Mouse (Mus musculus): ENCODE measurements around the gene Irf3. TPM values are rescaled to one million over a fixed set of nuclear protein-coding genes. Genes with fewer than 3 reads are reported as not detected.
"Not testable (repeated sequence)": the region's sequence is repeated elsewhere in the genome, so short reads cannot be mapped to it uniquely, and the experiment has no call there.

Gene Irf3
- total RNA-seq, 2 experiments from 2014 or later = 18.3 to 20.3 TPM

- intact Hi-C loops (cut with DNase I) = no loop called here
- no peak for DNase-seq
Observed at GRCm38 (mm10) chr7:45004546-45004945, 7.1 kb downstream of the Irf3 start.

DNA sequence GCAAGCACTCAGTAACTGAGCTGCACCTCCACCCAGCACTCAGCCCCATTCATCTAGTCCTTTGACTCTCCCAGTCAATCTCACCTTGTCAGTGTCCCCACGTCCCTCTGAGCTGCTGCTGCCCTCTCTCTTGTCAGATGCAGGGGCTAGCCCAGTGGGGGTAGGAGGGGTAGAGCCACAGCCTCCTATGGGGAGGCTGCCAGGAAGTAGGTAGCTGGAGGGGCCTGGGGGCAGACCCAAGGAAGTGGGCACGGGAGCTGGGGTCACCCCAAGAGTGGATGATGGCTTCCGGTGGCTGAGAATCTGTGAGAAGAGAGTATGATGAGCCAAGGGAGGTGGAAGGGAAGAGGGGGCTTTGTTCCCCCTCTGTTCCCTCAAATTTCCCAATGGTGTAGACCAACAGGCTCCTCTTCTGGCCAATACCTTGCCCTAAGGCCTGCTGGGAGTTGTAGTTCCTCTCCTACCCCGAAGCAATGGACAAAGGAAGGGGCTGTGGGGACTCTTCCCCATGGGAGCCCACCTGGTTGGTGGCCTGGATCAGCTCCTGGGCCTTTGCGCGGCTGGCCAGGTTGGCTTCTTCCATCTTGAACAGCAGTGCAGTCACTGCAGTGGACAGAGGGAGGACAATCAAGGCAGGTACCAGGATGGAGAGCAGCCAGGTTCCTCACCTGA lies 8.0 kb downstream of the Irf3 start:
- intact Hi-C loops (cut with DNase I) = no loop called here
- no peak for DNase-seq

- intact Hi-C loops (cut with DNase I) = no loop called here
- no peak for DNase-seq
Observed at GRCm38 (mm10) chr7:45006503-45006902, 9.1 kb downstream of the Irf3 start.

DNA sequence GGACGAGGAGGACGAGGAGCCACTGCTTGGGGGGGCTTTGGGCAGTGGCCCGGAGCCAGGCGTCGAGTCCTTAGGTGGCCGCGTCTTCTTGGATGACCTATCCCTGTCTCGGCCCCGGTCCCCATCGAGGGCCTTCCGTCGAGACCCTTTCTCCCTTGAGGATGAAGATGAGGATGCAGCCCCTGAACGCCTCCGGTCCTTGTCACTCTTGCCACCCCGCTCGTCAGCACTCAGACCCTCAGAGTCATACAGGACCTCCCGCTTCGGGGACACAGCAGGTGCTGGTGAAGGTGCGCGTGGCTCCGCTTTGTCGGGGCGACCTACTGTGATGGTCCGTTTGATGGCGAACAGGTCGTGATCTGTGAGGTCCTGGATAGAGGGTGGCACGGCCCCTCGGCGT lies 9.7 kb downstream of the Irf3 start:
- intact Hi-C loops (cut with DNase I) = no loop called here
- no peak for DNase-seq

- intact Hi-C loops (cut with DNase I) = no loop called here
- no peak for DNase-seq
Observed at GRCm38 (mm10) chr7:45007846-45008245, 10.4 kb downstream of the Irf3 start.

DNA sequence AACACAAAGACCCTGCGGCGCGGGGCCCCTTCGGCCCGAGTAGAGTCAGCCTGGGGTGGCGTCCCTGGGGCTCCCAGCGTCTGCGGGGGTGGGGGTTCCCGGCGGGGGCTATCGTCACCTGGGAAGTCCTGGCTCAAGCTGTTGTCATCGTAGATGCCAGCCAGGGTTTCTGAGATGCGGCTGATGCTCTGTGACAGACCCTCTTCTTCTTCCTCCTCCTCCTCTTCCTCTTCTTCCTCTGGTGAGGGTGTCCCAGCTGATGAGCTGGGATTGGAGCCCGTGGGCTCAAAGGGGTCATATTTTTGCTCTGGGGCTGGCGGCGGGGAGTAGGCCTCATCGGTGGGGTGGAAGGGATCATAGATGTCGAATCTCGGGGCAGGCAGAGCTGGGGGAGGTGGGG lies 11.0 kb downstream of the Irf3 start:
- DNase-seq = no peak
- intact Hi-C loops (cut with DNase I) = no loop called here

DNA sequence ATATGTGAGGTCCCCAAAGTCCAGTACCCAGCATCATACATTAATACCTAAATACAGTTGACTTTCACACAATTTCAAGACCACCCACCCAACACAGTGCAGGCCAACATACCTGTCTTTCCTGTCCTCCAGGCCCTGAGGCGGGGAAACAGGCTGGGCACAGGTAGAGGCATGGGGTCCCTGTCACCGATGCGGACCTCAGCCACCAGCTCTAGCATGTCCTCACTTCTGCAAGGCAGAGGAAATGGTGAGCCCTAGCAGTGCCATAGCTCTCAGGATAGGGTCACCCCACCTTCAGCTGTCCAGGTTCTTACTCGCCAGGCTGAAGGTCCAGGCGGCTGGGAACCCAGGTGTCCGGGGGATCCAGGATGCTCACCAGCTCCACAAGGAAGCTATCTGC lies 14.6 kb downstream of the Irf3 start:
- intact Hi-C loops (cut with DNase I) = no loop called here
- DNase-seq = no peak

GRCm38 (mm10) chr7:45012824-45013223 lies 15.4 kb downstream of the Irf3 start:
- DNase-seq = no peak
- intact Hi-C loops (cut with DNase I) = no loop called here

- intact Hi-C loops (cut with DNase I) = loop anchor here (1.0 kb wide), 1 partner anchor 13 kb away; no protein-coding TSS in a partner anchor
- DNase-seq = no peak
Observed at GRCm38 (mm10) chr7:45013366-45014095, 16.1 kb downstream of the Irf3 start.

- intact Hi-C loops (cut with DNase I) = loop anchor here (1.0 kb wide), 1 partner anchor 14 kb away; no protein-coding TSS in a partner anchor
- no peak for DNase-seq
Observed at GRCm38 (mm10) chr7:45014096-45014451, 16.6 kb downstream of the Irf3 start.

DNA sequence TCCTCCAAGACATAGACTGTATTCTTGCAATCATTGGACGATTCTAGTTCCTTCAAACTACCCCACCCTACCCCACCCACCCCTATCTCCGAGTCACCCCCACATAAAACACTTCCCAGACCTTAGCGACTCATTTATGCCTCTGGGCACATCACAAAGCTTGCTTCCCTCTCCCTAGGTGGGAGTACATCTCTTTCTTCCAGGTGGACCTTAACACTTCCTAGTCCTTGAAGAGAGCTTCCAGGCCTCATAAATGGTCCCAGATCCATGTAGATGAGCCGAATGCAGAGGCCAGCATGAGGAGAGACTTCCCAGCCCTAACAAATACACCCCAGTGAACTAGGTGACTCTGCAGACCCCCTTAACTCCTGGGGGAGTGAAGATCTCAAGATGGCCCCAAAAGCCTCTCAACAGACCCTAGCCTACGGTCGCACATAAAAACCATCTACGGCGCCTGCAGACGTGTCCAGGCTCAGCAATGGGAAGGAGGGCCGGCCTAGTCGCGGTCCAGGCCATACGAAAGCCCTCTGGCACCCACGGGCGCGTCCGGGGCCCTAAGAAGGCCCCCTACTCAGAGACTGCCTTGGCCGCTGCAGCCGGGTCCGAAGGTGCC lies 18.0 kb downstream of the Irf3 start:
- no peak for DNase-seq
- intact Hi-C loops (cut with DNase I) = no loop called here

- intact Hi-C loops (cut with DNase I) = no loop called here
- DNase-seq = peak; percentile 98 to 99
Observed at GRCm38 (mm10) chr7:45015957-45016612, 18.6 kb downstream of the Irf3 start, which contains the start of gene Scaf1. Gene Scaf1, minus strand, starts transcription at chr7:45016363.

GRCm38 (mm10) chr7:45016761-45017160 lies 19.3 kb downstream of the Irf3 start:
- intact Hi-C loops (cut with DNase I) = no loop called here

GRCm38 (mm10) chr7:45017242-45018061 lies 20.0 kb downstream of the Irf3 start, which contains the start of gene Rras:
Gene Rras, plus strand, starts transcription at chr7:45017961.
- intact Hi-C loops (cut with DNase I) = loop anchor here (2.0 kb wide), 1 partner anchor 35 kb away; the partner anchor contains the start of gene Prr12
- DNase-seq = peak; percentile 82 to 91

More at GRCm38 (mm10) chr7:45016761-45017160, 19.3 kb downstream of the Irf3 start:
- no peak for DNase-seq

DNA sequence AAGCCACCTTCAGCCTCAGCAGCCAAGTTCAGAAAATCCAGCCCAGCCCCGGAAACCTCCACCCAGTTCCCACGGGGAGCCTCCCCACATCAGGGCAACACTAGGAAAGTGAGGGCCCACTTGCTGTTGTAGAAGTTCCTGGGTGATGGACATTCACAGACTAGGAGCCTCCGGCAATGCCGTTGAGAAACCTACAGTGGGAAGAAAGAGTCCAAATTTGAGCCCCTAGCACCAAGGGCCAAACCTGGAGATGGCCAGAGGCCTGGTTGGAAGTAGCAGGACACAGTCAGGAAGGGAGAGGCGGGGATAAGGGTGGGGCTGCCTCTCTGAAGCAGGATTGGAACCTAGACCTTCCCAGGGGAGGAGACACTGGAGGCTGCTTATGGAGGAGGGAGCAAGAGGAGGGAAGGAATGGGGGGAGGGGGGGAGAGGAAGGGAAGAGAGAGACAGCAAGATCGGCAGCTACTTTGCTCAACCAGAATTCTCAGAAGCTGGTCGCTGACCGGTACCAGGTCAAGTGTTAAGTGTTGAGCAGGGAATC lies 21.7 kb downstream of the Irf3 start:
- intact Hi-C loops (cut with DNase I) = loop anchor here (2.0 kb wide), 1 partner anchor 34 kb away; the partner anchor contains the start of gene Prr12
- DNase-seq = peak; percentile 72 to 74

GRCm38 (mm10) chr7:45020225-45020624 lies 22.8 kb downstream of the Irf3 start:
- intact Hi-C loops (cut with DNase I) = no loop called here
- DNase-seq = no peak

- DNase-seq; intact Hi-C loops (cut with DNase I): not testable (repeated sequence)
Observed at GRCm38 (mm10) chr7:45023711-45024110, 26.3 kb downstream of the Irf3 start.

GRCm38 (mm10) chr7:45024281-45025248 lies 27.1 kb downstream of the Irf3 start:
- intact Hi-C loops (cut with DNase I) = no loop called here
- no peak for DNase-seq

All from gastrocnemius, postnatal 36 days (tissue).